Mouse (Mus musculus) layer of hippocampus, adult 11-12 months (tissue): Measurements from ENCODE around the gene Smc5.

Source experiments
- DNase-seq: peaks from one replicate; pipeline ENCODE4 v3.0.0; 2022; ENCODE audit warnings: low spot score

Smc5 gene

DNA sequence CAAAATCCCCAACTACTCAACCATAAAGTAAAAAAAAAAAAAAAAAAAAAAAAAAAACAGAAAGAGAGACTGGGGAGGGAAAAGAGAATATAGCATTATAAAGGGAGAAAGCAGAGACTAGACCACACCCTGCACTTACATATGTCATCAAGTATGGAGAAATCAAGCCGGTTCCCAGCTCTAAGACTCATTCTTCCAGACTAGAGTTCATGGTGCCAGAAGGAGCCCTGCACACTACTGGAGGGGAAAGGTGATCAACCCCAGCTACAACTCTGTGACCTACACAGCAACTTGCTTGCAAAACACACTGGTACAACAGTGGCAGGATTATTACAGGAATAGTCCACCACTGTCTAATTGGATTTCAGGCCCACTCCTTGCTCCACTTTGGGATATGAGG, 84.0 kb downstream of the Smc5 start:
- DNase-seq = no peak

DNA sequence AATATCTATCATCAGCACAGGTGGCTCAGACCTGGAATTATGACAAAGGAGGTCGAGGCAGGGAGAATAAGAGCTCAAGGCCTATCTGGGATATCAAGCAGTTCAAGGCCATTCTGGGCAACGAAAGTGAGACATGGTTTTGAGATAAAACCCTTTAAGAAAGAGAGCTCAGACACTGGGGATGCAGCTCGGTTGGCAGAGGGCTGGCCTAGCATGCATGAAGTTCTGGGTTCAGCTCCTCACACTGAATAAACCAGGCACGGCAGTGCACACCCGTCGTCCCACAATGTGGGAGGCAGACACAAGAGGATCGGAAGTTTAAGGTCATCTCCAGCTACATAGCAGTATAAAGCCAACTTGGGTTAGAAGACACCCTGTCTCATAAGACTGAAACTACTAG, 84.7 kb downstream of the Smc5 start:
- no peak for DNase-seq

DNA sequence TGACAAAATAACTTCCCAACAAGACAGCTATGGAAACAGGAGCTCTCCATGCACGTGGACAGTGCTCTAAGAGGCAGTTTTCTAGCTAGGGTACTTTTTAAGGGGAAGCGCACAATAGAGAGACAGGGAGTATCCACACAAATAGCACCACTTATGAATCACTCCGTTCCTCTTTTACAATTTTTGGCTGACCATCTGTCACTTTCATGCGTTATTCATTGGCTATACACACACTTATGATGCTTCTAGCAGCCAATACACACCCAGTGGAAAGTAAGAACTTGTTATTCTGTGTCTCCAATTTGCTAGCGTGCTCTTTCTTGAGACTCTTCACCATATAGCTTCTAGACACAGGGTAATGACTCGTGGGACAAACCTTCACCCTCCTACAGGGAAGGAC, 86.0 kb downstream of the Smc5 start:
- DNase-seq = no peak

DNA sequence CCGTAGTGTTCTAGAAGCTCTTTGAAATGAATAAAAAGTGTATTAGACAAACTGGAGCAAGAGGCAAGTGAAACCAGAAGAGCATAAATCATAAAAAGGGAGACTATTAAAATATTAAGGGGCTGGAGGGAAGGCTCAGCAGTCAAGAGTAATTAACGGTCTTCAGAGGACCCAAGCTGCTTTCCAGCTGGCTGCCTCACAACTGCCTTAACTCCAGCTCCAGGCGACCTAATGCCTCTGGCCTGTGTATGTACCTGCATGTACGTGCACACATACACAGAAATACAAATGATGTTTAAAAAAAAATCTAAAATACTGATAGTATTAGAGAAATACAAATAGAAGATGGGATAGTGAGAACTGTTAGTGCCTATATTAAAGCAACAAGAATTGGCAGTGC, 89.6 kb downstream of the Smc5 start:
- no peak for DNase-seq

DNA sequence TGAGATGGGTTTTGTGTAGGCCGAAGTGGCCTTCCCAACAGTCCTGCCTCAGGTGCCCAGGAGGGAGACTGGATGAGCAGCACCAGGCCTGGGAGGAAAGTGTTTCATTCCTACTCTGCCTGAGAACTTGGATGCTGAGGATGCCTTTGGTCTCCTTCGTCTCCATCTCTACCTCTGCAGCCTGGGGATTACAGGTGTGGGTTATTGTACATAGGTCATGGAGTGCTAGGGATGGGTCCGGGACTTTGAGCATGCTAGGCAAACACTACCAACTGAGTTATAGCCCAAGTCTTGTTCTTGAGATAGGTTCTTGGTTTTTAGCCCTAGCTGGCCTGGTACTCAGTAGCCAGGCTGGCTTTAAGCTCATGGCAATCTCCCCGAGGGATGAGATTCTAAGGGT, 90.2 kb downstream of the Smc5 start:
- DNase-seq = no peak

DNA sequence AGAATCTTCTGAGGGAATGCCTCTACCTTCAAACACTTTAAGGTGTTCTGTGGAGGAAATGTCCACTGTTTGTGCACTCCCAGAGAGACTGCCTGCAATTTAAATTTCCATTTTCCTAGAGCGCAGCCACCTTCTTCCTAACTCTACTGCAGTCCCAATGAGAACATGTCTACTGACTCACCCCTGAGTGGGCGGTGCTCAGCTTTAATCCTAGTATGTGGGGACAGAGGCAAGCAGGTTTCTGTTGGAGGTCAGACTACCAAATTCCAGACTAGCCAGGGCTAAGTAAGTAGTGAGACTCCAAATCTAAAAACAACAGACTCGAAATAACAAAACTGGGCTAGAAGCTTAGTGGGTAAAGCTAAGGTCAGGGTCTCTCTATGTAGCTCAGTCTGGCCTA, 95.2 kb downstream of the Smc5 start:
- DNase-seq = no peak

DNA sequence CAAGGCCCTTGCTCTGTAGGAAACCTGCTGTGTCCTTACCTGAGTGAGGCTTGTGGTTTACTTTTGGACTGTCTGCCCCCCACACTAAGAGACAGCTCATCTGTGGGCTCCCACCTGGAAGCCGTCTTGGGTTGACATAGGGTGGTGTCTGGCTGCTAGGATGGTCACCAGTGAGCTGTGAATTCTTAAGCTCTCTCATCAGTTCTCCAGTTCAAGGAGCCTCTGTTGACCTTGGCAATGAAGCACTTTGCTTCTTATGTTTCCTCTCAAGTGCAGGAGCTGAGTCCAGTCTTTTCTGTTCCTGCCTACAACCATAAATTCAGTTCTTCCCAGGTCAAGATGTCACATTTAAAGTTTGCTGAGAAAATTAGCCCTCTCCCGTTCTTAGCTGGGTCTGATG, 98.2 kb downstream of the Smc5 start:
- no peak for DNase-seq

DNA sequence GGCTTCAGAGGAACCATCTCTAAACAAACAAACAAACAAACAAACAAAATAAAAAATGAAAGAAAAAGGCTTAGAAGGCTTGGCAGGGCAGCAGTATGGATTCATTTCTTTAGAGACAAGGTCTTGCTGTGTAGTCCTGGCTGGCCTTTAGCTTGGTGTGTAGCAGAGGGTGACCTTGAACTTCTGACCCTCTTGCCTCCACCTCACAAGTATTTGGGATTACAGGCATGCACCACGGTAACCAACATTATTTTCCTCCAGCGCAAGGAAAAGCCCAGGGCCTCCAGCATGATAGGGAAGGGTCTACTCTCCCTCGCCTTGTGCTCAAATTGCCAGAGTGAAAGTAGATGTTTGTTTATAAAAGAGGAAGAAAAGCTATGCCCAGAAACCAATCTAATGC, 98.6 kb downstream of the Smc5 start:
- no peak for DNase-seq

DNA sequence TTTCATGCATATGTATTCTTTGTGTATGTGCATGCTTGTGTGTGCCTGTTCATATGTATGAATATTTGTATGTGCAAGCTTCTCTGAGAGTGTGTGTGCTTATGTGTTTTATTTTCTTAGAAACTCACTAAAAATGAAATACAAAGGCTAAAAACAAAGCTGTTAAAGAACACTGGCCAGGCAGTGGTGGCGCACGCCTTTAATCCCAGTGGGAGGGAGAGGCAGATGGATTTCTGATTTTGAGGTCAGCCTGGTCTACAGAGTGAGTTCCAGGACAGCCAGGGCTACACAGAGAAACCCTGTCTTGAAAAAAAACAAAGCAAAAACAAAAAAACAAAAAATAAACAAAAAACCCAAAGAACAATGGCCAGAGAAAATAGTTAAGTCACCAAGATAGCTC, 102.6 kb downstream of the Smc5 start:
- DNase-seq = no peak

DNA sequence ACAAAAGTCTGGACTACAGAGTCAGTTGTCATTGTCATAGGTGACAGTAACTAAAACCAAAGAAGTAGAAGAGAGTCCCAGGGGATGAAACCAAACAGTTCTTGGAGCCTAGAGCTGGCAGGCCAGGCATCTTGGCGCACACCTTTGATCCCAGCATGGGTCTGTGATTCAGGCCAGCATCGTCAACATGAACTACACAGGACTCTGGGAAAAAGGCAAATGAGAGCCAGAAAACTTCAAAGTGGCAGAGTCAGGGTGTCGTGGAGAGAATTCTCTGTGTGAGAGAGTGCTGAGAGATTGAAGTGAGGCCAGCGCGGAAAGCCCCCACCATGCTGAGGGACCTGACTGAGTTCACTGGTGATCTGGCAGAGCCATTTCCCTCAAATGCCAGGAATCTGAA, 103.2 kb downstream of the Smc5 start:
- DNase-seq = no peak

DNA sequence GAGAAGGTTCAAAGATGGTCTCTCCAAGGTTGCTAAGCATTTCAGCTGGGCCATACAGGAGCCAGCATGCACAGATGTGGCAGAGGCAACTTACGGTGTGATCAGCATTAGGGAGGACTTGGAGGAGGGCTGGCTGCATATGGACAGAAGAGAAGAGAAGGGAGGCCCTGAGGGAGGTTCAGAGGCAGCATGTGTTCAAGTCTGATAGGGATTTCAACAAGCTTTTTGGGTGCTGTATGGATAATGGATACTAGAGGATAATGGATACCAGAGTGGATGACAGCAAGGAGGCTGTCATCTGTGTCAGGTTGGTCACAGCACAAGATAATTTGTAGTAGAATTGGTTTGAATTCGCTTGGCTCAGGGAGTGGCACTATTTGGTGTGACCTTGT, 104.0 kb downstream of the Smc5 start:
- no peak for DNase-seq

DNA sequence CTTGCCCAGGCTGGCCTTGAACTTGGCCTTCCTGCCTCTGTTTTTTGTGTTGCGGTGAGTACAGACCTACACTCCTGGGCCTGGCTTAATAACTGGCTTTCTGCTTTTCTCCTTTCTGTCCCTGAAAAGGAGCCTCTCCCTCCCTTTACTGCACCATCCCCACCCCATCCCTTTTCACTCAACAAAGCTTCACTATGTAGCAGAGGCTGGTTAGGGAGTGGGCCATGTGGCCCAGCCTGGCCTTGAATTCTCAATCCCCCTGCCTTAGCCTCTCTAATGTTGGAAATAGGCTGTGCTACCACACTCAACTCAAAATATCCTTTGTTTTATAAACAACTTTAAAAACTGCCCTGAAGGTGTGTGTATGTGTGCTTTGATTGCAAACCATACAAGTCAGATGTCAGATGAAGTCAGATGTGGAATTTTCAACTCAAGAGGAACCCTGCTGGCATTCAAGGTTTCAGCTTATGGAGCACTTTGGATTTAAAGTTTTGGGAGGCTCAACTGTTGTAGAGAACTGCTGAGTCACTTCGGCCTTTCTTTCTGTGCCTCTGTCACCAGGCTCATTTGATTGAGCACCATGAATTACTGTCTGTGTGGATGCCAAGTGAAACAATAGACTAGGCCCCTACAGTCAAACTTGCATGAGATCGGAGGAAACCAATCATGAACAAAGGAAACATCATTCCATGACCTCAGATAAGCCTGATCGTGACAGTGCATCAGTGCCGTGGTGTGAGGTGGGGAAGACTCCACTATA, 104.6 kb downstream of the Smc5 start:
- DNase-seq = no peak

DNA sequence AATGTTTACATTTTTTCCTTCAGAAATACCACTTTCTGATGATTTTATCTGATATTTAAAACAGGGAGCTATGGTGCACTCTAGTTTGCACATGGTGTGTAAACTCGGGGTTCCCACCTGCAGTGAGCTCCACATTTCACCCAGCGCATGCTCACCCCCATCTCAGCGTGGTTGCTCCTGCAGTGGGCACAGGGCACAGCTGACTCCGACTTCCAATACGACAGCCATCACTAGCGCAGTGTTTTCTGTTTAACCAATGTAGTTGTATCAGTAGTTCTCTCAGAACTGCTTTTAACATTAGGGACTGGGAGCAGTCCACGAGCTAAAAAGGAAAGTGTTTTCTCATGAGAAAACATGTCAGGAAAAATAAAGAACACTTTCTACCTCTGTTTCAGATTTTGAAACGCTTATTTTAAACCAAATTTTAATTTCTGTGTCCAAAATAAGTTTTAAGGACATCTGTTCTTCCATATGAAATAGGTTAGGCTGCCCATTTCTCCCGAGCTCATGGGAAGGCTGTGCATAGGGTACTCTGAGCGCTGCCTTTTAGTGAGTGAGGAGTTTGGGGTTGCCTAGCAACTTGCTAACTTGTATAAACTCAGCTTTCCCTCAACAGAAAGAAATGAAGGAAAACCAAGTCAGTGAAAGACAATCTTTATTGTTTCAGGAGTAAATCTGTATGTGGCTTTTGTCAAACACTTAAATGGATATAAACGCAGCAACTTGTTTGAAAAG, 107.0 kb downstream of the Smc5 start:
- no peak for DNase-seq

DNA sequence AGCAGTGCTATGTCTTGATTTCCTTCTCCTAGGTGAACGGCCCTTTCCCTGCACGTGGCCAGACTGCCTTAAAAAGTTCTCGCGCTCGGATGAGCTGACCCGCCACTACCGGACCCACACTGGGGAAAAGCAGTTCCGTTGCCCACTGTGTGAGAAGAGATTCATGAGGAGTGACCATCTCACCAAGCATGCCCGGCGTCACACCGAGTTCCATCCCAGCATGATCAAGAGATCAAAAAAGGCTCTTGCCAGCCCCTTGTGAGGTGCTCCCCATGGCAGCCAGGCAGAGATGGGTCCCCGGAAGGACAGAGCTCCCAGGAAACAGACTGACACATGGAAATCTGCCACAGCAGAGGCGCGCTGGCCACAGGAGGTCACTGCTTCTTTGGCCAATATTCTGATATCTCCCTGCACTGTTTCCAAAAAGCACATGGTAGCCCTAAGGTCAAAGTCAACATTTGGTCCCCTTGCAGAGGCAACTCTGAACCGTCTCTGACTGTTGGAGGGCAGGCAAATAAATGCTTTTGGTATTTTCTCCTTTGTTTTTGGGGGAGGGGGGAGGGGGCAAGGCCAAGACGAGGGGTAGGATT, 109.0 kb downstream of the Smc5 start:
- DNase-seq = no peak

DNA sequence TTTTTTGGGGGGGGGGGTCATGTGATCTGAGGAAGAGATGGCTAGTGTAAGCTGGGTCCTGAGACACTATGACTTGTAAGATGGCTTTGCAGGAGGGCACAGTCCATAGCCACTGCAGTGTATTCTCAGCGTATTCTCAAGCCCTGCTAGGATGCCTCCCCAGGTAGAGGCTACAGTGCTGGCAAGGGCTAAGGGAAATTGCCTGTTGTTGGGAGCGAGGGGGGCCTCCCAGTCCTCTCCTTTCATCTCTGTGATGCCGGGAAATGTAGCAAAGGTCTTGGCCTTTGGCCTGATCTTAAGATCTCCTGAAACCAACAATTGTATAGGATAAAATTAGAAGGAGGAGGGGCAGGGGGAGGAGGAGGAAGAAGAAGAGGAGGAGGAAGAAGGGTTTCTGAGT, 110.3 kb downstream of the Smc5 start:
- no peak for DNase-seq

DNA sequence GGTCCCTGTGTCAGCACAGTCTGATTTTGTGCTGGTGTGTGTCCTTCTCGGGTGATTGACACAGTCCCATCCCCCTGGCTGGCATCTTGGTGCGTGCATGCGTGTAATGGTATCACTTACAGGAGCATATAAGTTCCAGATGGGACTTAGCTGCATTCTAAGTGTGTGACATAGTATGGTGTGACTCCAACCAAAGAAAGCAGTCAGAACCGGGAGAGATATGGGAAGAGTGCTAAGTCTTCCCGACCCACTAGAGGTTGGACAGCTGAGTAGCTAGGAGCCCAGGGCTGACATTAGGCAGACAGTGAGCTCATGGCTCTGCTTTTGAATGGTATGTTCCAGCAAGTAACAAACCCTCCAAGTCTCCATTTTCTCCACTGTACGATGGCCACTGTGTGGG, 110.8 kb downstream of the Smc5 start:
- no peak for DNase-seq

DNA sequence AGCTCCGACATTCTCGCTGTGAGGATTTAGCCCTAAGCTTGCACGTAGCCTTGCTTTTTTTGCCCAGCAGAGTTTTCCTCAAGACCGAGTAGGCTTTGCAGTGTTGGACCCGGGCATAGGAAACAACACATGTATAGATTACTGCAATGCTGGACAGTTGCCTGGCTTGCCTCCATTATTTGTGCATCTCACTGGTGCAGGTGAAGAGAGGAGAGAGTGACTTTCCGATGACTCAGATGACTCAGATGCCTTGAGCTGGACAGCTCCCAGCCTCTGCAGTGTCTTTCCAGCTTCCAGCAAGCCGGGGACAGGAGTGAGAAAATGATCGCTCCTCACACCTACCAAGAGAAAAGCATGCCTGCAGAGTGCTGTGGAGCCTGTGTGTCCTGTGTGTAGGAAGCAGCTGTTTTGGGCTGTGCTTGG, 111.3 kb downstream of the Smc5 start:
- no peak for DNase-seq

DNA sequence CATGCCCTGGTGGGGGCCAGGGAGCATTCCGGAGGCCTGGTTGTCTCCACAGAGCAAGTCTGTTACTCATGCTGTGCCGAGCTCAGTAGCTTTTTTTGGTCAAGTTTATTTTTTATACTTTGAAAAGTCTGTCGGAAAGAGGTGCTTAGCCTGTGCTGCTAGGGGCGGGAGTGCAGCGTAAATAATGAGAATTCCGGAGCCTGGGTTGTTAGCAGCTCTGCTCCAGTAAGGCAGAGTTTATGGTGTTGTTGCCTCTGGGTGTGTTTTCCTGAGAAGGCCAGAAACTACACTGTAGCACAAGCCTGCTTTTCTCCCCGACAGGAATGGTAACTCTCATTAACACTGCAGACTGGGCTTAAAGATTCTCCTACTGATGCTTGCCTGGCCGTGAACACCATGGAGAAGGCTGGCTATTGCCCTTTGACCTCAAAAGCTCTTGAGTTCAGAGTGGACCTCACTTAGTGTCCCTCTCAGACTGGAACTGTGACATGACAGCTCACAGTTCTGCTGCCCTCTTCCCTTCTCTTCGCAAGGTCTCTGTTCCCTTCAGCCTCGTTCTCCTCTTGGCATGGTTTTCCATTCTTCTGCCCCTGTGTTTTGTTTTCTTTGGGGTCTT, 113.8 kb downstream of the Smc5 start:
- DNase-seq = no peak
